Mouse (Mus musculus): ENCODE measurements around the gene Relb.

DNA sequence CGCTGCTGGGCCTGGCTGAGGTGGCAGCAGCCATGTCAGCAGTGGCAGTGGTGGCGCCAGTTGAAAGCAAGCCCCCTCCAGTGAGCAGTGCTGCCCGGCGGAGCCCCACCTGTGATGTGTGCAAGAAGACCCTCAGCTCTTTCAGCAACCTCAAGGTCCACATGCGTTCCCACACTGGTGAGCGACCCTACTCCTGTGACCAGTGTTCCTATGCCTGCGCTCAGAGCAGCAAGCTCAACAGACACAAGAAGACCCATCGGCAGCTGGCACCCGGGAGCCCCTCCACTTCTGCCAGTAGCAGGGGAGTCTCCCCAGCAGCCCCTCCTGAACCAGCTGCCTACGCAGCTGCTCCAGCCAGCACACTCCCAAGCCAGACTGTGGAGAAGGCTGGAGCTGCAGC, 49.5 kb downstream of the Relb start:
- TF ChIP-seq POLR2A (IDR thresholded peaks at IDR 0.05; ENCODE audit: borderline replicate concordance, extremely low read depth, low read depth, low read length) (no peak), CTCF (IDR thresholded peaks at IDR 0.05; ENCODE audit: insufficient read depth, low read length) (no peak)
